Mouse (Mus musculus) hindbrain, embryonic 11.5 days (tissue): ENCODE data around the gene Klra5. TPM values are rescaled to one million over a fixed set of nuclear protein-coding genes. Genes with fewer than 3 reads are reported as not detected.
"Not testable (repeated sequence)": the region's sequence is repeated elsewhere in the genome, so short reads cannot be mapped to it uniquely, and the experiment has no call there.

Experiments used
- ATAC-seq: fragments of 200-750 bp; cut with Nextera tagmentation; 2 replicates; pipeline ENCODE4 v1.8.0; 2017; ENCODE audit warnings: mild to moderate bottlenecking, moderate TSS enrichment, moderate library complexity; ENCODE audit not compliant: low FRiP score
- DNase-seq: peaks from one replicate; pipeline ENCODE4 v3.0.0-alpha.2; 2015; ENCODE audit warnings: low spot score
- H3K27ac ChIP-seq: fragments of 300-500 bp; sonication (generic); 2 replicates; pipeline ENCODE4 v1.5.1; 2014; ENCODE audit warnings: mild to moderate bottlenecking, low read depth, low read length
- H3K27me3 ChIP-seq: fragments of 300-500 bp; sonication (generic); 2 replicates; pipeline ENCODE4 v1.6.1; 2014; ENCODE audit warnings: mild to moderate bottlenecking, low read length, moderate library complexity, mixed read lengths; ENCODE audit not compliant: control insufficient read depth, insufficient read depth
- H3K36me3 ChIP-seq: fragments of 300-500 bp; sonication (generic); 2 replicates; pipeline ENCODE4 v1.6.1; 2014; ENCODE audit warnings: mild to moderate bottlenecking, low read length, moderate library complexity, mixed read lengths; ENCODE audit not compliant: control insufficient read depth, insufficient read depth
- H3K4me1 ChIP-seq: fragments of 300-500 bp; sonication (generic); replicated peaks from 2 replicates; pipeline ENCODE4 v1.6.1; 2014; ENCODE audit warnings: low read length, mixed read lengths; ENCODE audit not compliant: control insufficient read depth, insufficient read depth
- H3K4me2 ChIP-seq: fragments of 300-500 bp; sonication (generic); replicated peaks from 2 replicates; pipeline ENCODE4 v1.6.1; 2014; ENCODE audit warnings: mild to moderate bottlenecking, low read depth, low read length
- H3K4me3 ChIP-seq: fragments of 300-500 bp; sonication (generic); 2 replicates; pipeline ENCODE4 v1.5.1; 2014; ENCODE audit warnings: low read depth, low read length
- H3K9ac ChIP-seq: fragments of 300-500 bp; sonication (generic); 2 replicates; pipeline ENCODE4 v1.6.1; 2014; ENCODE audit warnings: low read depth, low read length
- H3K9me3 ChIP-seq: fragments of 300-500 bp; sonication (generic); 2 replicates; pipeline ENCODE4 v1.6.1; 2016; ENCODE audit warnings: low read length; ENCODE audit not compliant: control insufficient read depth
- WGBS: fragments of 180-500 bp; shearing (Covaris S2); extraction: QIAGEN DNeasy Blood & Tissue Kit; methylation state at CpG from one replicate; pipeline ENCODE4 v1.1.7; 2014; 5-methylcytosine and 5-hydroxymethylcytosine counted together
- polyA plus RNA-seq: library from polyadenylated mRNA; unstranded; fragments of >200 nt; fragmentation: Nextera tagmentation; extraction: Ambion mirVana; gene quantifications from 2 replicates; pipeline ENCODE4 v1.2.1, GENCODE M21; 2014

Klra5 gene
- not detected in 2 replicates for polyA plus RNA-seq

- not testable (repeated sequence) for H3K36me3 ChIP-seq, DNase-seq, H3K4me3 ChIP-seq, H3K27me3 ChIP-seq, H3K9ac ChIP-seq, ATAC-seq, H3K27ac ChIP-seq, H3K4me2 ChIP-seq, H3K9me3 ChIP-seq, H3K4me1 ChIP-seq
Observed at GRCm38 (mm10) chr6:129917476-129917946, at the start of gene Klra5. Gene Klra5 (minus strand): TSS chr6:129917650.

- DNase-seq (no peak), ATAC-seq (no peak)
- no peaks in the 10 kb centered on the region for H3K27me3 ChIP-seq
- H3K4me1 ChIP-seq = no peaks in the 10 kb centered on the region
- H3K27ac ChIP-seq = no peak overlapping the region
- H3K36me3 ChIP-seq = no peaks in the 10 kb centered on the region
- no peaks in the 10 kb centered on the region for H3K9me3 ChIP-seq
- no peak overlapping the region for H3K9ac ChIP-seq
- H3K4me3 ChIP-seq = no peak overlapping the region
- H3K4me2 ChIP-seq = no peak overlapping the region
- WGBS = 90% methylated on average over 1 of the region's 1 CpGs
Observed at GRCm38 (mm10) chr6:129916996-129917395, 454 bp downstream of the Klra5 start.

GRCm38 (mm10) chr6:129882525-129882924 is 34.9 kb downstream of the Klra5 start:
- no peaks in the 10 kb centered on the region for H3K9me3 ChIP-seq
- no peaks in the 10 kb centered on the region for H3K4me1 ChIP-seq
- no peak overlapping the region for H3K4me3 ChIP-seq
- no peak overlapping the region for H3K4me2 ChIP-seq
- H3K27ac ChIP-seq = no peak overlapping the region
- H3K27me3 ChIP-seq = no peaks in the 10 kb centered on the region
- H3K36me3 ChIP-seq = no peaks in the 10 kb centered on the region
- H3K9ac ChIP-seq = no peak overlapping the region
- WGBS = 85% methylated on average over 2 of the region's 2 CpGs
- ATAC-seq (no peak), DNase-seq (no peak)

GRCm38 (mm10) chr6:129876549-129876948 is 40.9 kb downstream of the Klra5 start, which contains the start of gene Klra17:
Gene Klra17 (minus strand): TSS chr6:129876672.
- Histone ChIP-seq H3K4me2 (no peak within 1 kb of the TSS), H3K9ac (no peak within 1 kb of the TSS), H3K36me3 (no peaks in the 10 kb centered on the region), H3K27ac (no peak within 1 kb of the TSS), H3K4me3 (no peak within 1 kb of the TSS), H3K27me3 (no peaks in the 10 kb centered on the region), H3K4me1 (no peaks in the 10 kb centered on the region), H3K9me3 (no peaks in the 10 kb centered on the region)
- 56% methylated on average over 1 of the region's 1 CpGs for WGBS
- DNase-seq (no peak), ATAC-seq (no peak)

- no CpG with 5 or more reads among the region's 3 CpGs for WGBS
- not testable (repeated sequence) for H3K4me2 ChIP-seq, H3K9ac ChIP-seq, H3K27me3 ChIP-seq, DNase-seq, ATAC-seq, H3K4me1 ChIP-seq, H3K9me3 ChIP-seq, H3K4me3 ChIP-seq, H3K27ac ChIP-seq, H3K36me3 ChIP-seq
Observed at GRCm38 (mm10) chr6:129862349-129862748, 55.1 kb downstream of the Klra5 start, which contains the start of gene Gm17631. Gene Gm17631 (plus strand): TSS chr6:129862649.

Other genes starting within 250 kb of the Klra5 start
- not detected in 2 replicates for gene Klrc1, start 238.7 kb downstream of the Klra5 start, polyA plus RNA-seq
- gene Klri1, start 200.5 kb downstream of the Klra5 start, polyA plus RNA-seq = not detected in 2 replicates
- gene Klri2, start 177.2 kb downstream of the Klra5 start, polyA plus RNA-seq = not detected in 2 replicates
- not detected in 2 replicates for gene Gm156, start 133.4 kb downstream of the Klra5 start, polyA plus RNA-seq
- not detected in 2 replicates for gene Gm17631, start 55.0 kb downstream of the Klra5 start, polyA plus RNA-seq
- gene Klra17, start 41.0 kb downstream of the Klra5 start, polyA plus RNA-seq = not detected in 2 replicates
- not detected in 2 replicates for gene Klra6, start 109.3 kb upstream of the Klra5 start, polyA plus RNA-seq
- not detected in 2 replicates for gene Klra4, start 149.6 kb upstream of the Klra5 start, polyA plus RNA-seq
- not detected in 2 replicates for gene Klra8, start 212.2 kb upstream of the Klra5 start, polyA plus RNA-seq